Mouse (Mus musculus): ENCODE measurements at regions not wholly inside any gene's neighbourhood (a gene's known extent, or its start where the extent isn't known, plus 50 kb on each side); places are given as distances from the start of the nearest gene placed in this dataset.

DNA sequence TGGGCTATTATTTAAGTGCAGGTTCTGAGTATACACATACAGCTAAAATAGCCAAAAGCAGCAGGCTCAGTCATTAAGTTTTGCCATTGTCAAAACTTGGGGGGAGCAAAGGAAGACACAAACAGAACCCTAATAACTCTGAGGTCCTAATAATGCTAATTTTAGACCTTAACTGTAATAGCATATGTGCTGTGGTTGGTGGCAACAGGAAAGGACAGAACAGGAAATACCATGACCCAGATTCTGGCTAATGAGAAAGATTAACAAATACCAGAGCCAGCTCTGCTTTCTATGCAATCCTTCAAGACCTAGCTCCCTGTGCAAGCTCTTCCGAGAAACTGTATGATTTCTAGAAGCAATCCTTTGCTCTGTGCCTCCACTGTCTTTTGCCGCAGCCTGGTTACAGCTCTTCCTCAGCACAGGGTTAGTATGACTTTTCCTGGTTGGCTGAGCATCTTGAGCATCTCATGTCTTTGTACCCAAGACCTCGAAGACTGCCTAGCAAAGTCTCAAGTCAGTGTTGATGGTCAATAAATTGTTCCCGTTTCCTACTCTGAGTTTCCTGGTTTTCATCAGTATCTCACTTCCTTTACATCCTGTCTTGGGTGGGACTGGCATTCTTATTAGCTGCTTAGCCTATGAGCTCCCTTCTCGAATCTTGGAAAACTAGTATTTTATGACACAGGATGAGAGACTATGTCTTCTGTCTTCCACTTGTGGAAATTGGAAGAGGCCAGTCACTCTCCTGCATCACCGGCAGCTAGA lies 49.9 kb upstream of the Eed start:
- TF ChIP-seq GATA1 (IDR thresholded peaks at IDR 0.05; ENCODE audit: low read length), result no peak

- no peak for TF ChIP-seq GATA1 (IDR thresholded peaks at IDR 0.05; ENCODE audit: low read length)
Measured at GRCm38 (mm10) chr7:90033086-90033485, 52.3 kb upstream of the Eed start.

DNA sequence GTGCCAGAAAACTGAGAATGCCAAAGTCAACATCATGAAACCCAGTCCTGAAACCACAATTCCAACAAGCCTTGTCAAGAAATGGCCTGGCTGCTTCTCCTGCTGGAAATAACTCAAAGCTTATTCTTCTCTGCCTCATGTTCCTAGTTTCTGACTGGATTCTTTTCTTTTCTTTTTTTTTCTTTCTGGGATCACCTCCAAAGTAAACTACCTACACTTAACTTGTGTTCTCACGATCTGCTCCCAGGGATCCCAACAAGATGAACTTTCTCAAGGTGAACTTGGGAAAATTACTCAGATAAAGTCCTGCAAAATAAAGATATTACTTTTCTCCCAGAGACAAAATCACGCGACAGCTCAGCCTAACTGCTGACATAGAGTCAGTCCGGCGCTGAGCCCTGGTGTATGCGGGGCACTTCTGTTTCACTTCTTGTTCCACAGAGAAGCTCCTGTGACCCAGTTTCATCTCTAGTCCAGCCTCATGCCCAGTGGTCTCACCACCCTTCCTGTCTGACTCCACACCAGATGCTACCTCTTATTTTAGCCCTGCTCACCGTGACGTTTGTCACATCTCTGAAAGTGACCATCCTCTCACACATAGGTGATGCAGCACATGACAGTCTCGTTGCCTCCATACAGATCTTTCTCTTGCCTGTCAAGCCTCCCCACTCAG lies 53.0 kb upstream of the Eed start:
- TF ChIP-seq GATA1 (IDR thresholded peaks at IDR 0.05; ENCODE audit: low read length), result no peak

GRCm38 (mm10) chr7:90034498-90034897 lies 53.7 kb upstream of the Eed start:
- TF ChIP-seq GATA1 (IDR thresholded peaks at IDR 0.05; ENCODE audit: low read length), result no peak

- no peak for TF ChIP-seq GATA1 (IDR thresholded peaks at IDR 0.05; ENCODE audit: low read length)
Measured at GRCm38 (mm10) chr7:90035396-90035795, 54.6 kb upstream of the Eed start.

DNA sequence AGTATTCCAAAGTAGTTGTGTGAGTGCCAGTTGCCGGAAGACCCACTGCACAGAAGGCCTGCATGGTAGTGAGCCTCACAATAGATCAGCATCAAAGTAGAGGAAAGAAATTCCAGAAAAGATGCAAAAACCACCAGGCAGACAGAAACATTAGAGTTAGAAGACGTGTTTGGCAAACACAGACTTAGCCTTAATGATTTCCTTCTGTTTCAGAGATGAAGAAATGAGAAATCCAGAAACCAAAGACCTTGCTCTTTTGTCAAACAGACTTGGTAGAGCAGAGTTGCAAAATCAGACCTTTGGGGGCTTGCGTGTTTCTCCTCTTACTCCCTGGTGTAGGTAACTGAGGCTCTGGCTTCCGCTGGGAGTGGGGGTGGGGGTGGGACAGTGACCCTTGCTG lies 57.0 kb upstream of the Eed start:
- no peak for TF ChIP-seq GATA1 (IDR thresholded peaks at IDR 0.05; ENCODE audit: low read length)

DNA sequence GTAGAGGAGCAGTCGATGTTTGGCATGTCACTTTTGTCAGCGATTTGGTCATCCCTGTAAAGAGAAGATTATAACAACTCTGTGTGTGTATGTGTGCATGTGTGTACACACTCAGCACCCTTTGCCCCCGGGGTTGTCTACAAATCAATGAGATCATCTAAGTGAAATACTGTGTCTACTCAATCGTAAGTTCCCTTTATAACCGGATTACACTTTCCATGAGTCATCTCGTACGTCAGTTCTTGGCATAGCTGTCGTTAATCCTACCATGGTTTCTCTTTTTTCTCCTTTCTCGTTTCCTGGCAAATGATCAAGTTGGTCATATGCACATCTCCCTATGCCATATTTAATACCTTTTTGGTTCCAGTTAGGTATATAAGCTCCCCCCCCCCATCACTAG lies 58.7 kb upstream of the Eed start:
- no peak for TF ChIP-seq GATA1 (IDR thresholded peaks at IDR 0.05; ENCODE audit: low read length)

GRCm38 (mm10) chr7:90040581-90041340 lies 60.0 kb upstream of the Eed start:
- TF ChIP-seq GATA1 (IDR thresholded peaks at IDR 0.05; ENCODE audit: low read length), result no peak

- no peak for TF ChIP-seq GATA1 (IDR thresholded peaks at IDR 0.05; ENCODE audit: low read length)
Measured at GRCm38 (mm10) chr7:90041565-90042024, 60.8 kb upstream of the Eed start.

GRCm38 (mm10) chr7:90042364-90042763 lies 61.6 kb upstream of the Eed start:
- no peak for TF ChIP-seq GATA1 (IDR thresholded peaks at IDR 0.05; ENCODE audit: low read length)

DNA sequence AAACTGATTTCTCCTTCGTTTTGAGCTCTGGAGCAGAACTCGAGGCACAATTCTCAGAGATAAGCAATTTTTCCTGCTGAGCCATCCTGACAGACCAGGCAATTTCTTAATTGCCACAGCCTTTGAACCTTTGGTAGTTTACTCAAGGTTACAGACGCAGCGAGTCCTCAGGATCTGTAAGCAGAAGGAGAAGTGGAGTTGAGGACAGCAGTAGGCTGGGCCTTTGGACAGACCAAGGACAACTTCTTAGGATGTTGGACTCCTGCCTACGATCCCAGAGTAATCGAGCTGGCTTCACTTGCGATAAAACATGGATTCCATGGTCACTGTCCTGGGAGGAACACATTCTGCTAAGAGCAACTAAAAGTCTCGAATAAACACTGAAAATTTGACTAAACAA lies 62.7 kb upstream of the Eed start:
- TF ChIP-seq GATA1 (IDR thresholded peaks at IDR 0.05; ENCODE audit: low read length), result no peak

GRCm38 (mm10) chr7:90044100-90044698 lies 63.4 kb upstream of the Eed start:
- TF ChIP-seq GATA1 (IDR thresholded peaks at IDR 0.05; ENCODE audit: low read length), result no peak

GRCm38 (mm10) chr7:90045208-90045800 lies 64.5 kb upstream of the Eed start:
- no peak for TF ChIP-seq GATA1 (IDR thresholded peaks at IDR 0.05; ENCODE audit: low read length)

GRCm38 (mm10) chr7:90046228-90046627 lies 65.4 kb upstream of the Eed start:
- TF ChIP-seq GATA1 (IDR thresholded peaks at IDR 0.05; ENCODE audit: low read length), result no peak

- no peak for TF ChIP-seq GATA1 (IDR thresholded peaks at IDR 0.05; ENCODE audit: low read length)
Measured at GRCm38 (mm10) chr7:90046862-90047261, 66.1 kb upstream of the Eed start.

Measured in G1E-ER4 (cell line).